ENCODE assay signal across 38 mouse cellular contexts in the genomic region with DNA sequence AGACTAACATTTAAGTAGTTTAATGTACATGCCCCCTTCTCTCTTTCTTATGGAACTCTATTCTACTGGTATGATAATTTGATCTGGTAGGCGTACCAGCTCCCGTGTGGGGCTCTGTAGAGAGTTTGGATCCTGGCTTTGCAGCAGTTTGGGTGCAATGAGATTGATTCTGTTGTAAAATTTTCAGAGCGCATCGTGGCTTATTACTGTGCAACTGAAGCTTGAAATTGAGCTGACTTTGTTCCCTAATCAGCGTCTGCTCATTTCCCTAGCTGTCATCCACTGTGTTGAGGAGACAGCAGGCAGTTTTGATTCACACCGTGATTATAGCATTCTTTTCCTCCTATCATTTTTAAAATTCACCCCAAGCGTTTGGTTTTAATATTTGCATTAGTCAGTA. TPM values are rescaled to one million over a fixed set of nuclear protein-coding genes. Genes with fewer than 3 reads are reported as not detected.
DNase-seq lines count a peak whose midpoint lies in the region; ATAC-seq and TF ChIP-seq lines count a peak whose summit lies in the region.
"Had no signal": no experiment of that assay in that cellular context is flagged by ENCODE, and none has a peak within 500 bp of the region (broad histone marks: within the 10 kb centered on the region; RNA-seq: fewer than 3 reads in every experiment).

No protein-coding gene starts in this region.

- H3K27ac ChIP-seq in forebrain, postnatal 0 days (ENCODE audit: low read depth, low read length) = no peak overlapping the region
- H3K27ac ChIP-seq in forebrain, embryonic 12.5 days = no peak overlapping the region
- H3K27ac ChIP-seq in hindbrain, embryonic 15.5 days (replicated peaks) = peak overlapping the region; percentile 45; the same call in 1 of the 2 replicates
- no peak overlapping the region for H3K27ac ChIP-seq in hindbrain, embryonic 10.5 days
- peak overlapping the region; percentile 46; the same call in 1 of the 2 replicates for H3K27ac ChIP-seq in neural tube, embryonic 13.5 days (replicated peaks)
- H3K27ac ChIP-seq: embryonic facial prominence, embryonic 13.5 days; forebrain, embryonic 10.5 days; heart, embryonic 13.5 days; liver, embryonic 12.5 days; midbrain, embryonic 12.5 days had no signal

- TF ChIP-seq CTCF in forebrain, postnatal 0 days (IDR thresholded peaks at IDR 0.05; ENCODE audit: low read depth) = no peak

- H3K9me3 ChIP-seq in forebrain, postnatal 0 days (ENCODE audit: low read length) = no peaks in the 10 kb centered on the region
- no peaks in the 10 kb centered on the region for H3K9me3 ChIP-seq in forebrain, embryonic 12.5 days
- no peaks in the 10 kb centered on the region for H3K9me3 ChIP-seq in hindbrain, embryonic 15.5 days
- H3K9me3 ChIP-seq in hindbrain, embryonic 10.5 days = no peaks in the 10 kb centered on the region
- no peaks in the 10 kb centered on the region for H3K9me3 ChIP-seq in neural tube, embryonic 13.5 days
- H3K9me3 ChIP-seq: embryonic facial prominence, embryonic 13.5 days; forebrain, embryonic 10.5 days; heart, embryonic 13.5 days; liver, embryonic 12.5 days; midbrain, embryonic 12.5 days had no signal

- no peak for DNase-seq in forebrain, postnatal 0 days
- no peak for DNase-seq in hindbrain, embryonic 10.5 days (ENCODE audit: low spot score)
- DNase-seq in neural tube, embryonic 10.5 days (ENCODE audit: extremely low spot score, low spot score) = no peak
- DNase-seq in thymus, adult 18-20 months = no peak
- no peak for DNase-seq in kidney, adult 9 months
- DNase-seq: adrenal gland, postnatal 14 days; cerebellum, adult 18-20 months; cerebellum, postnatal 10 days; heart, postnatal 10 days; kidney, adult 8-10 months; kidney, postnatal 10 days; layer of hippocampus, postnatal 36 days; left cerebral cortex, postnatal 4 days; liver, postnatal 0 days; lung, postnatal 36 days; thymus, postnatal 14 days had no signal

- H3K4me1 ChIP-seq in forebrain, postnatal 0 days (ENCODE audit: insufficient read depth) = no peaks in the 10 kb centered on the region
- no peaks in the 10 kb centered on the region for H3K4me1 ChIP-seq in forebrain, embryonic 12.5 days
- H3K4me1 ChIP-seq in hindbrain, embryonic 15.5 days (replicated peaks) = no peaks in the 10 kb centered on the region
- no peaks in the 10 kb centered on the region for H3K4me1 ChIP-seq in hindbrain, embryonic 10.5 days (replicated peaks)
- H3K4me1 ChIP-seq in neural tube, embryonic 13.5 days (replicated peaks) = no peaks in the 10 kb centered on the region
- H3K4me1 ChIP-seq: forebrain, embryonic 10.5 days; heart, embryonic 13.5 days; liver, embryonic 12.5 days; midbrain, embryonic 12.5 days had no signal

- no peaks in the 10 kb centered on the region for H3K27me3 ChIP-seq in forebrain, postnatal 0 days (ENCODE audit: insufficient read depth, low read length)
- no peaks in the 10 kb centered on the region for H3K27me3 ChIP-seq in forebrain, embryonic 12.5 days
- no peaks in the 10 kb centered on the region for H3K27me3 ChIP-seq in hindbrain, embryonic 15.5 days
- no peaks in the 10 kb centered on the region for H3K27me3 ChIP-seq in hindbrain, embryonic 10.5 days (ENCODE audit: insufficient read depth, poor library complexity, severe bottlenecking)
- H3K27me3 ChIP-seq in neural tube, embryonic 13.5 days = no peaks in the 10 kb centered on the region
- H3K27me3 ChIP-seq: embryonic facial prominence, embryonic 13.5 days; heart, embryonic 13.5 days; liver, embryonic 12.5 days; midbrain, embryonic 12.5 days; Patski had no signal

- no peak overlapping the region for H3K4me3 ChIP-seq in forebrain, postnatal 0 days (ENCODE audit: low read depth, low read length)
- H3K4me3 ChIP-seq in forebrain, embryonic 12.5 days (replicated peaks) = no peak overlapping the region
- no peak overlapping the region for H3K4me3 ChIP-seq in hindbrain, embryonic 15.5 days
- no peak overlapping the region for H3K4me3 ChIP-seq in hindbrain, embryonic 10.5 days
- no peak overlapping the region for H3K4me3 ChIP-seq in neural tube, embryonic 13.5 days
- H3K4me3 ChIP-seq: embryonic facial prominence, embryonic 13.5 days; forebrain, embryonic 10.5 days; heart, embryonic 13.5 days; liver, embryonic 12.5 days; midbrain, embryonic 12.5 days had no signal

- H3K9ac ChIP-seq in forebrain, postnatal 0 days = no peak overlapping the region
- no peak overlapping the region for H3K9ac ChIP-seq in forebrain, embryonic 12.5 days
- H3K9ac ChIP-seq in hindbrain, embryonic 15.5 days = no peak overlapping the region
- H3K9ac ChIP-seq in neural tube, embryonic 13.5 days = no peak overlapping the region
- H3K9ac ChIP-seq: embryonic facial prominence, embryonic 13.5 days; heart, embryonic 13.5 days; liver, embryonic 12.5 days; liver, postnatal 0 days; midbrain, embryonic 12.5 days had no signal

- ATAC-seq in forebrain, postnatal 0 days = peak; percentile 82; the same call in 1 of the 2 replicates
- ATAC-seq in forebrain, embryonic 12.5 days (ENCODE audit: low FRiP score) = no peak
- ATAC-seq in hindbrain, embryonic 15.5 days (ENCODE audit: low FRiP score, low read depth) = peak; percentile 71
- ATAC-seq in neural tube, embryonic 13.5 days (ENCODE audit: low read depth) = peak; percentile 69; the same call in 1 of the 2 replicates
- ATAC-seq: intestine, embryonic 16.5 days; liver, embryonic 12.5 days; liver, postnatal 0 days; Patski had no signal

- 73% methylated on average over 7 of the region's 7 CpGs for WGBS in forebrain, postnatal 0 days
- 87% methylated on average over 7 of the region's 7 CpGs for WGBS in forebrain, embryonic 12.5 days
- 70% methylated on average over 7 of the region's 7 CpGs for WGBS in hindbrain, embryonic 15.5 days
- 91% methylated on average over 7 of the region's 7 CpGs for WGBS in hindbrain, embryonic 10.5 days
- 75% methylated on average over 7 of the region's 7 CpGs for whole genome bisulfite sequencing in neural tube, embryonic 13.5 days

- H3K36me3 ChIP-seq in forebrain, postnatal 0 days (ENCODE audit: insufficient read depth) = no peaks in the 10 kb centered on the region
- H3K36me3 ChIP-seq in forebrain, embryonic 12.5 days (replicated peaks) = no peaks in the 10 kb centered on the region
- no peaks in the 10 kb centered on the region for H3K36me3 ChIP-seq in hindbrain, embryonic 15.5 days
- no peaks in the 10 kb centered on the region for H3K36me3 ChIP-seq in hindbrain, embryonic 10.5 days
- no peaks in the 10 kb centered on the region for H3K36me3 ChIP-seq in neural tube, embryonic 13.5 days
- H3K36me3 ChIP-seq: embryonic facial prominence, embryonic 13.5 days; forebrain, embryonic 10.5 days; heart, embryonic 13.5 days; liver, embryonic 12.5 days; midbrain, embryonic 12.5 days had no signal

- H3K4me2 ChIP-seq in forebrain, postnatal 0 days (ENCODE audit: low read depth) = no peak overlapping the region
- no peak overlapping the region for H3K4me2 ChIP-seq in forebrain, embryonic 12.5 days
- H3K4me2 ChIP-seq in hindbrain, embryonic 15.5 days = no peak overlapping the region
- H3K4me2 ChIP-seq in neural tube, embryonic 13.5 days = no peak overlapping the region
- H3K4me2 ChIP-seq: embryonic facial prominence, embryonic 13.5 days; heart, embryonic 13.5 days; liver, embryonic 12.5 days; midbrain, embryonic 12.5 days had no signal

RNA-seq across cellular contexts. Expression of a gene that starts 12.4 kb away (rescaled TPM):
- total RNA-seq in forebrain, postnatal 0 days (2014; rRNA removed) = not detected in 2 replicates
- polyA plus RNA-seq in forebrain, postnatal 0 days (2015; fragmentation: Nextera tagmentation; extraction: Ambion mirVana) = not detected in 2 replicates
- polyA plus RNA-seq in forebrain, embryonic 12.5 days (2016; fragmentation: Nextera tagmentation; extraction: Ambion mirVana) = not detected in 2 replicates
- not detected in 2 replicates for polyA plus RNA-seq in hindbrain, embryonic 15.5 days (2015; fragmentation: Nextera tagmentation; extraction: Ambion mirVana)
- polyA plus RNA-seq in hindbrain, embryonic 10.5 days (2016; fragmentation: Nextera tagmentation; extraction: Ambion mirVana) = not detected in 2 replicates
- polyA plus RNA-seq in neural tube, embryonic 13.5 days (2015; fragmentation: Nextera tagmentation; extraction: Ambion mirVana) = not detected in 2 replicates
- total RNA-seq: adrenal gland, postnatal 14 days; common myeloid progenitor, adult 5-6 weeks; gastrocnemius, adult 18-20 months; gastrocnemius, postnatal 4 days; heart, adult 8-10 months; heart, postnatal 10 days; layer of hippocampus, postnatal 36 days; left cerebral cortex, postnatal 4 days; megakaryocyte, adult 5-6 weeks; MEL had no signal
- polyA plus RNA-seq: embryonic facial prominence, embryonic 13.5 days; forebrain, embryonic 10.5 days; frontal cortex, adult 2 months; heart, embryonic 13.5 days; intestine, embryonic 16.5 days; limb, embryonic 14.5 days; liver, embryonic 12.5 days; liver, postnatal 0 days; lung, embryonic 16.5 days; midbrain, embryonic 12.5 days; neural tube, embryonic 11.5 days; Patski; stomach, embryonic 14.5 days; urinary bladder, adult 2 months had no signal

RNA-seq across cellular contexts. Expression of a gene that starts 42.4 kb away (rescaled TPM):
- total RNA-seq in forebrain, postnatal 0 days (2014; rRNA removed) = 2.8 and 3.1 TPM in 2 replicates
- 1.2 TPM in 2 replicates for polyA plus RNA-seq in forebrain, postnatal 0 days (2015; fragmentation: Nextera tagmentation; extraction: Ambion mirVana)
- polyA plus RNA-seq in forebrain, embryonic 12.5 days (2016; fragmentation: Nextera tagmentation; extraction: Ambion mirVana) = 2.0 and 2.7 TPM in 2 replicates
- polyA plus RNA-seq in hindbrain, embryonic 15.5 days (2015; fragmentation: Nextera tagmentation; extraction: Ambion mirVana) = 2.5 and 2.8 TPM in 2 replicates
- polyA plus RNA-seq in hindbrain, embryonic 10.5 days (2016; fragmentation: Nextera tagmentation; extraction: Ambion mirVana) = 7.4 and 10.0 TPM in 2 replicates
- 1.7 and 2.4 TPM in 2 replicates for polyA plus RNA-seq in neural tube, embryonic 13.5 days (2015; fragmentation: Nextera tagmentation; extraction: Ambion mirVana)
- total RNA-seq: MEL had no signal

Comparison
In these comparisons a context has a peak if more than half of its experiments do, and no peak if none do; other contexts are left out.
1. H3K27ac ChIP-seq: peak in hindbrain, embryonic 15.5 days (single experiment) and neural tube, embryonic 13.5 days (single experiment); none in forebrain, postnatal 0 days (single experiment), forebrain, embryonic 12.5 days (single experiment) and hindbrain, embryonic 10.5 days (single experiment).